Mouse (Mus musculus): Measurements from ENCODE around the gene Pawr. TPM values are rescaled to one million over a fixed set of nuclear protein-coding genes. Genes with fewer than 3 reads are reported as not detected.

The Pawr gene
- 1 to 10 TPM; 2.9 to 3.9 TPM for total RNA-seq (2021)

DNA sequence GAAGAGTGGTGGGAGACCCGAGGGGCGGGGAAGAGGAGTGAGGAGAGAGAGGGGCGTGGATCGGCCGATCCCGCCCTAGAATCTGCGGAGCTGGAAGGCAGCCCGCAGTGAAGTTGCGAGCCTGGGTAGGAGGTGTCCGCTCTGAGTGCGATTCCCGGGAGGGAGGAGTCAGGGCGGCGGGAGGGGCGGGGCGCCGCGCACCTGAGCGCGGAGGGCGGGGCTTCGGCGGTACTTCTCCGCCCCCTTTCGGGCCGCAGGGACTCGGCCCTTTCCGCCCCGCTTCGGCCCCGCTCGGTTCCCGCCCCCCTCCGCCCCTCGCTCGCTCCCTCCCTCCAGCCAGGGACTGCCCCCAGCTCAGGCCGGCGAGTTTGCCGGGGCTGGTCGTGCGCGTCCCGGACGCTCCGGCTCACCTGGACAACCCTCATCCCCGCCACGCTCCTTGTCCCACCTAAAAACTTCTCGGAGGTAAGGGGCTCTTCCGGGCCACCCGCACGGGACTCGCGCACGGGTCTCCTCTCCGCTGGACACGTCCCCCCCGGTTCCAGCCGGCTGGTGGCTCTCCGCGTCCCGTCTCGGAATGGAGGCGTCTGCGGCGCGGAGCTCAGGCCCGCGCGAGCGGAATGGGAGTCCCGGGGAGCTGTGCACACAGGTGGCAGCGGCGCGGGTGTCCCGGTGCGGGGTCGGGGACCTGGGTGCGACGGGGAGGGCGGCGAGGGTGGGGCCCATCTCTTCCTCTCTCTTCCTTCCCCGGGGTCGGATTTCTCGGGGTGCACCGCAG lies at the start of gene Pawr:
Pawr (plus strand) TSS at position 338 of the 778 bp plus-strand sequence.
- peak; percentile 74 for DNase-seq
- intact Hi-C loops (cut with DNase I): no loop called here

DNA sequence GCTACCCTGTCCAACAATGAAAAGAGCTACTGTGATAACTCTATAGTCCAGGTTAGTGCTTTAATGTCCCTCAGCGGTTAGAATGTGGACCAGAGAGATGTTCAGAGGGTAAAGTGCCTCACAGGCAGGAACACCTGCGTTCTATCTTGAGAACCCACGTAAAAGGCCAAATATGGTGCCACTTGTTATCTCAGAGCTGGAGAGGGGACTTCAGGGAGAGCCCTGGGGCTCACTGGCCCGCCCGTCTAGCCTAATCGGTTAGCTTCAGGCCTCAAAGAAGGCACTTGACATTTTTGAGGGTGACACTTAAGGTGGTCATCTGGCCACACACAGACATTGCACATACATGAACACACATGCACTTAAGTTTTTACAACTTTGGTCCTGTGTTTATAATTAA lies 49.6 kb upstream of the Pawr start:
- intact Hi-C loops (cut with DNase I): no loop called here

DNA sequence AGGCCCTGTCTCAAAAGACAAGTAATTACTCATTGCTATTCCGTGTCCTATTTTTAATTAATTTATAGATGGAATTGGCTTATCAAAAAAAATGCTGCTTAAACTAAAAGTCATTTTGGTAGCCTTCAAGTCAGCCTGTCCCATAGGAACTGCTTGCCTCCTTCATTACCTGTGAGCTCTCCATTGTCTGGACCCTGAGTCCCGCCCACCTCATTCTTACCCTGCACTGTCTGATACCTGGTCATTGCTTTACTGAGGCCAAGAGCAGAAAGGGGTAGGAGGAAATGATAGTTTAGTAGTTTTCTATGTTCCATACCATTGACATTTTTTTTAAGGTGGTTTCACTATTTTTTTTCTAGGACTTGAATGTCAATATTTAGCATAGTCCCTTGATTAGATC lies 48.5 kb upstream of the Pawr start:
- intact Hi-C loops (cut with DNase I): no loop called here
- no peak for DNase-seq

More for the DNA sequence above, 49.6 kb upstream of the Pawr start:
- no peak for DNase-seq

DNA sequence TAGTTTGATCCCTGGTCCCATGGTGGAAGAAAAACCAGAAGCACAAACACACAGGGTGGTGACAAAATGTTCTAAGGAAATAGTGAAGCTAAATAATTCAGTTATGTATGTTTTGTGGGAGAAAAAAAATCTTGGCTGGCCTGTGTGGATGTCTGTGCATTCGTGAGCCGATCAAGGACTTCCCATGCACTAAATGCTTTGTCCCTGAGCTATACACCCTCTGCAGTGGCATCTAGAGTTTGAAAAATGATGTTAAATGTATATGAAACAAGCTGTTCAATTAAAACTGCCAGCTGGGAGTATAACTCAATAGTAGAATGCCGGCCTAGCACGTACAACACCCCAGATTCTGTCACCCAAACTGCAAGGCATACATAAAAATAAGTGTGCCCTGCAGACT lies 48.1 kb upstream of the Pawr start:
- intact Hi-C loops (cut with DNase I): no loop called here
- DNase-seq: no peak

DNA sequence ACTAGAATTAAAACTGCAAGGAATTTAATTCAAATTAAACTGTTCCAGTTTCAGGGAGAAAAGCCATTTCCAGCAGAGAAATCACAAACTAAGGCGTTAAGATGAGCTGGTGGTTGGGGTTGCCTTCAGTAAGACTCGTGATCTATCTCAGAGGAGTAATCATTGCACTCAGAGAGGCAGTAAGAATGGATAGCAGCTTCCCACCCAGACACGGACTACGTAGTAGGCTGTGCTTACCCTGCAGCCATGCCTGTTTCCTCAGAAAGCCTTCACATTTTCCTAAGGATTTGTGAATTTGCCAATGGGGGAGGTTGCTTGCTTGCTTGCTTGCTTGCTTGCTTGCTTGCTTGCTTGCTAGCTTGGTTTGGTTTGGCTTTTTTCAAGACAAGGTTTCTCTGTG lies 47.5 kb upstream of the Pawr start:
- no peak for DNase-seq
- intact Hi-C loops (cut with DNase I): no loop called here

DNA sequence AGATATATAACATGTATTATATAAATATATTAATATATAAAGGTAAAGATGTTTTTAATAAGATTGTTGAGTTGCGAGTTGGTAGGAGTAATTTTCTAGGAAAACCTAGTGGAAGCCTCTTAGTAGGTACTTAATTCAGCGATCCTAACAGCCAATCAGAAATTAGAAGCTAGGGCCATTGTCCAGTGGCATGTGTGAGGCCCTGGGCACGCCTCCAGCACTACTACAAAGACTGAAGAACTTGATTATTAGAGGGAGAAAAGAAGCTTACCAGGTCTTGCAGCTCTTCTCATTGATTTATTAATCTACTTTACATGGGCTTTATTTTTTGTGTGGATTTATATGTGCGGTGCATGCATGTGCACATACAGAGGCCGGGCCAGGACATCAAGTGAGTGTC lies 46.9 kb upstream of the Pawr start:
- intact Hi-C loops (cut with DNase I): no loop called here
- DNase-seq: no peak

DNA sequence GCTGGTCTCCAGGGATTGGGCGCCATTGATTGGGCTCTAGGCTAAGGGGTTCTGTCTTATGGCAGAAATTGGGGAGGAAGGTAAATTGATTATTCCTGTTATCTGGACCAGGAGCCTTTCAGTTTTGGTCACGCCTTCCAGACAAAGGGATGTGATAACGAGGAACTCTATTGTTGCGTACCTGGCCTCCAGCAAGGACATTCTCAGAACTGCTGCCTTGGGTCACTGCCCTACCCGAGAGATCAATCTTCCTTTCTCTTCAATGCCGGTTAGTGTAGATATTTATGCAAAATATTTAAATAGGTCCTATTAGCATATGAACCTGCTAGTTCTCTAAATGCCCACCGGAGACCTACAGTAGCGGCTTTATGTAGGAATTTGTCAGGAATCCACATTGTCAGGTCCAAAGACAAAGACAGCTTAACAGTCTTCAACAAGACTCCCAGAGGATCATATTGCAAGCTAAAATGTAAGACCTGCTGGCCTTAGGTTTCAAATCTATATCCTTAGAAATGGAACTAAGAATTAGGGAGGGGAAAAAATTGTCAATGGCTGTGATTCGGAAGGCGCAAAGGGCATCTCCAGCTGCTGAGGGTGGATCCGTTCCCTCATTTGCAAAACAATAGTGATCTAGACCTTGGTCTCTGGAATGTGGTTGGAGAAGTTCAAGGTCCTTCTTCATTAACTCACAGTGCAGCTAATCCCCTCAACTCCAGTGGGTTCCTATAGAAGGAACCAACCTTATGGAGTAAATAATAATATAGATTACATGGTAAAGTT lies 45.1 kb upstream of the Pawr start:
- no peak for DNase-seq
- intact Hi-C loops (cut with DNase I): no loop called here

DNA sequence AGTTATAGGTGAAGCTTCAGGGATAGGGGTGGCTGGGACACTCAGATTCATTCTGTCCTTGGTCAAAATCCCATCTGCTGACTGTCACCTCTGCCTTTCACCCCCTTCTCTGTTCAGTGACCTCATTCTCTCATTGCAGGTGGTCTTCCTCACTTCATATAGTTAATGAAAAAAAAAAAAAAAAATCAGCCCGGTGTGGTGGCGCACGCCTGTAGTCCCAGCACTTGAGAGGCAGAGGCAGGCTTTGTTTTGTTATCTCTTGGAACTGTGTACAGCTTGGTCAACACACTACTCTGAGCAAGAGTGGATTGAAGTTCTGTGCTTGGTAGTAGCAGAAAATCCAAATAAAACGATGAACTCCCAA lies 44.5 kb upstream of the Pawr start:
- intact Hi-C loops (cut with DNase I): no loop called here
- no peak for DNase-seq

DNA sequence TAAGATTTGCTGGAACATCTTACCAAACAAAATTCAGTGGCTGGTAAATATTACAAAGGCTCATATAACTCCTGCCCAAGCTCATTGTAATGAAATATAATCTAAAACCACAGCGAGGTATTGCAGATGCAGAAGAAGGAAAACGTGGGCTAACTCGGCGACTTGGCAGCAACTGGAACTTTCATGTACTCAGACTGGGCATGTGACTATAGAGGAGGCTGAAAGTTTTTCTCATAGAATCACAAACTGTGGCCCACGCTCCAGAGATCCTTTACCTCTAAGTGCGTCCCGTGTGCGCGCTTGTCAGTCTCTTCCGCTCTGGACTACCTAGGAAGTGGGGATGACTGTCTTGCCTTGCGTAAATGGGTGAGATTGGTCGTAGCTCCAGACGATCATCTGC lies 41.9 kb upstream of the Pawr start:
- DNase-seq: no peak
- intact Hi-C loops (cut with DNase I): no loop called here

DNA sequence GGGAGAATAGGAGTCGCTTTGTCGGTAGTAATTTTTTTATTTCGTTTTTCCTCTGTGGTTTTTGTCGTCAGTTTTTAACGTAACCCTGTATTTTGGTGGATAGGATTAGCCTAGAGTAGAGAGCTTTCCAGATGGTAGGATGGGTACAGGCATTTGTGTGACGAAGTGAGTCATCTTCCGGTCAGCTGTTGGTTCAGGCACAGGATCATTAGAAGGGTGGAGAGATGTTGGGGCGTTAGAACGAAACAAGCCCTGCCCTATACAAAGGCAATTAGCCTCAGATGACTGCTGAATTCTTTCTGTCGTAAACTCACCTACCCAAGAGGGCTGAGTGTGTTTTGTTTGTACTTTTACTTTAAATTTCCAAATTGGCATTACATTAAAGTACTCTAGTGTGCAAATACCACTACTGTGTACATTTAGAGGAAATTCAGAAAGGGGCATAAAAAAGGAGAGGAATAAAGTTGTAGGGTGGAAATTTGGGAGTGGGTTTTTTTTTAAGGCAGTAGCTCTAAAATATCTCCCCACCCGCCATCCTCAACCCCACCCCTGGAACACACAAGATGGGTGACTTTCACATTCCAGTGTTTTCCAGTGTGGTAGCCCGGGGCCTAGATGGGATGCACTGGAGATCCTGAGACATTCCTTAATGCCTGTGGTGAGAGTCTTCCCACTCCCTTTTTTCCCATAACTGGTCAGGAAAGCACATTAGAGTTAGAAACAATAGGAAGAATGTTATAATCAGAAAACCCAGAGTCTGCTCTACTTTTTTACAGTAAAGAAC lies 40.0 kb upstream of the Pawr start:
- intact Hi-C loops (cut with DNase I): no loop called here
- no peak for DNase-seq

DNA sequence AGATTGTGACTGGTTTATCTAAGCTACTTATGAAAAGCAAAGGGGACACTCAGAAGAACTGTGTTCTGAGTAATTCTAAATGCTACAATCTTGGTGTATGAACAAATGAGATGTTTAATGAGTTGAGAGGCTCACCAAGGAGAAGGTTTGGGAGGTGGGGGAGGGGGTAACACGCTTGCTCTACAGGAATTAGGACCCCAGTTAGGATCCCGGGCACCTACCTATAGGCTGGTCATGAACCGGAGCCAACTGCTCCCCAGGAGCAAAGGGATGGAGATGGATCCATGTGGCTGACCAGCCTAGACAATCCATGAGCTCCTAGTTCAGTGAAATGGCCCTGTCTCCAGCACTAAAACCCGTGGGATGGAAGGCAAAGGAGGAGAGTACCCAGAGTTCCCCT lies 39.3 kb upstream of the Pawr start:
- no peak for DNase-seq
- intact Hi-C loops (cut with DNase I): no loop called here

DNA sequence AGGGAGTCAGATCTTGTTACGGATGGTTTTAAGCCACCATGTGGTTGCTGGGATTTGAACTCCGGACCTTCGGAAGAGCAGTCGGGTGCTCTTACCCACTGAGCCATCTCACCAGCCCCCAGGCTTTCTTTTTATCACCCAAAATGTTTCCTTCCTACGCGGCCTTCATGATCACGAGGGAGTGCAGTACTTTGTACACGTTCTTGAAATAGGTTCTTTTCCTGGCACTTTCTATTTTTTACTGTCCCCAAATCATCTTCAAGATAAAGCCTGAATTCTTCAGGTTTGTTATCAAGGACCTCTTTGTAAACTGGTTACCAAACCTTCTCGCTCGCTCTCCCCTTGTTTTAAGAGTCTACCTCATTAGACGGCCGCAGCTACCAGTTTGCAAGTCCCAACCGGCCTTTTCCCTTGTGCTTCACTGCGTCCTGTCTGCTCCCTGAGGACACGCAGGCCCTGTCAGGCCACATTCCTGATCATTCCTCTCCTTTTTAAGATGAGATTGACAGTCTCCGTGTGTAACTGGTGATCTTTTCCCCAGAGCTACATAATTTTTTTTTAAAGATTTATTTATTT lies 38.2 kb upstream of the Pawr start:
- DNase-seq: no peak
- intact Hi-C loops (cut with DNase I): no loop called here

DNA sequence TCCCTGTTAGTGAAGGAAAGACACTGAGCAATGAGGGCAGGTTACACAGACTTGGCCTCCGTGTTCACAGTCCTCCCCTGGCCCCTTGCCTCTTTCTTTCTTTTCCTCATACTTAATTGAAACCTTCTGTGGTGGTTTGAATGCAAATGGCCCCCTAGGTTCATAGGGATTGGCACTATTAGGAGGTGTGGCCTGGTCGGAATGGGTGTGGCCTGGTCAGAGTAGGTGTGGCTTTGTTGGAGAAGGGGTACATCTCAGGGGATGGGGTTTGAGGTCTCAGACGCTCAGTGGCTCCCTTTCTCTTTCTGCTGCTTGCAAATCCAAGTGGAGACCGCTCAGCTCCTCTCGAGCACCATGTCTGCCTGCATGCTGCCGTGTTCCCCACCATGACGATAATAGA lies 37.2 kb upstream of the Pawr start:
- intact Hi-C loops (cut with DNase I): no loop called here
- no peak for DNase-seq

DNA sequence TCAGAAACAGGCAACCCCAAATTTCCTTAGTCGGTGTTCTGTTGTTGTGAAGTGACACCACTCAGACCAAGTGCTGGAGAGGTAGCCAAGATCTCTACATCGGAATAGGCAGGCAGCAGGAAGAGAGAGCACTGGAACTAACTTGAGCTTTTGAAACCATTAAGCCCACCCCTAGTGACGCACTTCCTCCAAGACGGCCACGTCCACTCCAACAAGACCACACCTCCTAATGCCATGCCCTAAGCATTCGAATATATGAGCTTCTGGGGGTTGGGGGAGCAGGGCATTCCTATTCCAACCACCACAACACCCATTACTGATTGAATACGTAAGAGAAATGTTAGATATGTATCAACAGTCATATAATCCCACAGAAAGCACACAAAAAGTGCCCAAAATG lies 35.5 kb upstream of the Pawr start:
- DNase-seq: no peak

DNA sequence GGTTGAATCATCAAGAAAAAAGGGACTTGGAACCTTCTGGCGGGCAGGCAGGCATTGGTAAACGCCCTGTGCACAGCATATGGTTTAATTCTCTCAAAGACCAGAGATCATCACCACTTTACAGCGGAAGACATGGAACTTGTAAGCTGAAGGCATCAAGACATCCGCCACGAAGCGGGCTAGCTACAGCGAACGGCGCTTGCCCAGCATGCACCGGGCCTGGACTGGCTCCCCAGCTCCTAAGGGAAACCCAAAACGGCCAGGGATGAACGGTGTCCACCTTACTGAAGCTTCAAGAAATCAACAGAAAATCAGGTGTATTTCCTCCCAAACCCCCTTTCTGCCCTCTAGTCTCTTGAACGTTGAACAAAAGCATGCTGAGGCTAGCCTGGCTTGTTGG lies 33.7 kb upstream of the Pawr start:
- DNase-seq: no peak
- intact Hi-C loops (cut with DNase I): no loop called here

More for the DNA sequence above, 35.5 kb upstream of the Pawr start:
- intact Hi-C loops (cut with DNase I): no loop called here

DNA sequence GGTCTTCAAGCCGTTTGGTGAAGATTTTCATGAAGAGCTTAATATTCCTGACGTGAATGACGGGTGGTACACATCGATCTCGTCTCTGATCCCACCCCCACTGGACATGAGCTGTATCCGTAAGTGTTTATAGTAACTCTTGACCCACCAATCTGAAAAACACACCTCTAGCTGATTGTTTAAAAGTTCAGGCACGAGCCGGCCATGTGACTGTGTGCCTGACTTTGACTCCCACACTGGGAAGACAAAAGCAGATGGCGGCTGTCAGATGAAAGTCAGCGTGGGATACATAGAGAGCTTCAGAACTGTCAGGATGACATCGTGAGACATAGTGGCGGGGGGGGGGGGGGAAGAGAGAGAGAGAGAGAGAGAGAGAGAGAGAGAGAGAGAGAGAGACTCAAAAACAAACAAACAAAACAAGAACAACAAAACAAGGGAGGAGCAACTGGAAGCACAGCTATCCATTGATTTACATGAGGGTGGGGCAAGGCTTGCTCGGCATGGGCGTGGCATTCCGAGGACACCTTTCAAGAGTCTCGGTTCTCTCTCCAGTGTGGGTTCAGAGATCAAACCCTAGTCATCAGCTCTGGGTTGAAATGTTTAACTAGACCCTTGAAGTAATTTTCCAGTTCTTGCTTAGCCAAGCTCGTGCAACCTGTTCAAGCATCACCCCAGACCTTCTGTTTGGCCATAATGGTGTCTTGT lies 32.9 kb upstream of the Pawr start:
- DNase-seq: no peak
- intact Hi-C loops (cut with DNase I): no loop called here

DNA sequence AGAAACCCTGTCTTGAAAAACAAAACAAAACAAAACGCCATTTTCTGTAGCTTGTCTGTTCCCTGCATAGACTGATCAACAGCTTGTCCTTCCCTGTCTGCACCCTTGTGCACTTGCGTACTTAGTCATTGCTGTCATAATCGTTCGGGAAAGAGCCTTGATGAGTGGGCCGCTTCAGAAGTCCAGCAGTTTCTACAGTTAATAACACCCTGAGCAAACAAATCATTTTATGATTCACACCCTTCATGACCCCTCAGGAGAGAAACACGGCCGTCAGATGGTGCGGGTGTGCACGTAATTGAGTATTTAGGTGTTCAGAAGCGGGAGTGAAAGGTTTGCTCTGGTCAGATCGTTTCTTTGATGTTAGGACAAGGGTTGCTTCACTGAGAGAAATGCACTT lies 32.1 kb upstream of the Pawr start:
- no peak for DNase-seq
- intact Hi-C loops (cut with DNase I): loop anchor here (5.0 kb wide), 2 partner anchors 132 to 147 kb away; no protein-coding TSS in a partner anchor

DNA sequence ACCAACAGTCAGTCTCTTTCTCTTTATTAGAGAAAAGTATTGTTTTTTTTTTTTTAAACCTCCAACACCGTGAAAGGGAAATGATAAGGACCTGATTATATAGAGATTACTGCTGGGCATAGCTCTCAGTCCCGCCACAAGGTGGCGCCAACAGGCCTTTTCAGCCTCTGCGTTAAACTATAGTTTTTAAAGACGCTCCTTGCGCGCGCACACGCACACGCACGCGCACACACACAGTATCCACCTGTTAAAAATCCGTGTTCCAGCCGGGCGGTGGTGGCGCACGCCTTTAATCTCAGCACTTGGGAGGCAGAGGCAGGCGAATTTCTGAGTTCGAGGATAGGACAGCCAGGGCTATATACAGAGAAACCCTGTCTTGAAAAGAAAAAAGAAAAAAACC lies 31.1 kb upstream of the Pawr start:
- peak; percentile 85 for DNase-seq

DNA sequence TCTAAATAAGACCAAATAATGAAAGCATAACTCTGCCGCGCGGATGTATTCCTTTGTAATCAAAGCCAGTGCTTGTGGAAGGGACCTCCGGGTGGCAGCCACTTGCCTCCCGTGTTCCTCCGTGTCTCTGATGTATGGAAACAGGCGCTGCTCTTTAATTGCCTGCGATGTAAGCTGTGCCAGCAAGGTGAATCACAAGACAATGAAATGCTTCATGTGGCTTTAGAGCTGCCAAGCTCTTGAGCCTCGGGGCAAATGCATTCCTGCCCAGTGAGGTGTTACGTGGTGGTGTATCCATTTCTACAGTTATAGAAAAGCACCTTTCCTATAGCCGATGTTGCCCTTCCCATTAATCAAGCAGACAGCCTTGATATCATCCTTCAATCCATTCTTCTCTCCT lies 24.1 kb upstream of the Pawr start:
- intact Hi-C loops (cut with DNase I): no loop called here
- no peak for DNase-seq

More for the DNA sequence above, 31.1 kb upstream of the Pawr start:
- intact Hi-C loops (cut with DNase I): loop anchor here (5.0 kb wide), 2 partner anchors 131 to 146 kb away; no protein-coding TSS in a partner anchor

DNA sequence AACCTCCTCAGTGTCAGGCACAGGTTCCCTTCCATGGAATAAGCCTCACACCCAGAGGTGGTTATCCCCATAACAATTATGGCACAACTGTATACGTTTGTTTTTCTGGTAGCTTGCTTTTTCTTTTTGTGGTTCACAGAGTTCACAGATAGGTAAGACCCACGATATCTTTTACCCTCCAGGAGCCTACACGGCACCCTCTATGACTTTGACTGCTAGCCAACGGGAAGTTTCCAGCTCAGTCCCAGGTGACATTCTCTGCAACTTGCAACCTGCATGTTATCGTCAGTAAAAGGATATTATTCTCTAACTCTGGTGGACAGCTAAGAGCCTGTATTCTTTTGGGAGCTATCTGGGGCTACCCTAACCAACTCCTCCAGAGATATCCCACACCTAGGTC lies 21.7 kb upstream of the Pawr start:
- DNase-seq: no peak
- intact Hi-C loops (cut with DNase I): no loop called here

All from left cerebral cortex, postnatal 4 days (tissue).